Mouse (Mus musculus): ENCODE results near the gene Cds2.
"Not testable (repeated sequence)": the region's sequence is repeated elsewhere in the genome, so short reads cannot be mapped to it uniquely, and the experiment has no call there.

Gene Cds2

DNA sequence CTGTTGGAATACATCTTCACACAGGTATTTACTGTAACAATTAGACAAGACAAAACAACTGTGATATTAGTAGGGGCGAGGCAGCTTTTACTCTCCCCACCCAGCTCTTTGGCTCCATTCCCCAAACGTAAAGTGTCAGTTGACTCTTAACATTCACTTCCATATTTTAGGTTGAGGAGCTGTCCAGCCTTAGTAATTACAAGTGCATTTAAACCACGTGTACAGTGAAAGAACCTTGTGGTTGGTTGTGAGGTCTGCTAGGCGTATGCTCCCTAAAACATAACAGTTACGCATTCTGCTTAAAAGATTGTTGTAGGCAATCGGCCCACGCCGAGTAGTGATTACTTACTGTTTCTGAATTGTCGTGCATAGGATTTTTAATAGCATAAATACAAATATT lies 2.2 kb downstream of the Cds2 start:
- no peak for DNase-seq (ENCODE audit: low read depth, low spot score)

DNA sequence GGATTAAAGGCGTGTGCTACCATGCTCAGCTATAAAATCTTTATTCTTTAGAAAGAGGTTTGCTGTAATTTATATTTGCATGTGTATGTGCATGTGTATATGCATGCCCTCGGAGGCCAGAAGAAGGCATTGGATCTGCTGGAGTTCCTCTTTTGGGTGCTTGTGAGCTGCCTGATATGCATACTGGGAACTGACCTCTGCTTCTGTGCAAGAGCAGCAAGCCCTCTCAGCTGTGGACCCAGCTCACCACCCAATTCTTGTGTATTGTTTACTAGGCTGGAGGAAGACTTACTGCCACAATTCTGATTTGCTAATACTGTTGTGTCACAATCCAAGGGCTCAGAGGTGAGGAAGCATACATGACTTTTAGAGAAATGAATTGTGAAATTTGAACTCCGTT lies 3.1 kb downstream of the Cds2 start:
- no peak for DNase-seq (ENCODE audit: low read depth, low spot score)

DNA sequence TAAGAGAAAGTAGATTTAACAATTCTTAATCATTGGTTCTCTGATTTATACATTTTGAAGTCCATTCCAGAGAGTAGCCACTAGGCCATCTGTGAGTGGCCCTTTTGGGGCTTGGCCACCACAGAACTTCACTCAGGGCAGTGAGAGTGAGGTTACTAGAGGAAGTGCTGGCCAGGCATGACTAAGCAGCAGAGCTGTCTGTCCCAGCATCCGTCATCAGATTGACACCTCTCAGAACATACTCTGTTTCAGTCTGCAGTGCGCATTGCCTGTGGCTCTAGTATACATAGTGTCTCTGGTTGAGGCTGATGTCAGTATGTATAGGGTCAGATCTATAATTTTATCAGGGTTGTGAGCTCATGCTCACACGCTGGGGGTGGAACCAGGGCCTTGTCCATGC lies 6.3 kb downstream of the Cds2 start:
- DNase-seq (ENCODE audit: low read depth, low spot score) = no peak

DNA sequence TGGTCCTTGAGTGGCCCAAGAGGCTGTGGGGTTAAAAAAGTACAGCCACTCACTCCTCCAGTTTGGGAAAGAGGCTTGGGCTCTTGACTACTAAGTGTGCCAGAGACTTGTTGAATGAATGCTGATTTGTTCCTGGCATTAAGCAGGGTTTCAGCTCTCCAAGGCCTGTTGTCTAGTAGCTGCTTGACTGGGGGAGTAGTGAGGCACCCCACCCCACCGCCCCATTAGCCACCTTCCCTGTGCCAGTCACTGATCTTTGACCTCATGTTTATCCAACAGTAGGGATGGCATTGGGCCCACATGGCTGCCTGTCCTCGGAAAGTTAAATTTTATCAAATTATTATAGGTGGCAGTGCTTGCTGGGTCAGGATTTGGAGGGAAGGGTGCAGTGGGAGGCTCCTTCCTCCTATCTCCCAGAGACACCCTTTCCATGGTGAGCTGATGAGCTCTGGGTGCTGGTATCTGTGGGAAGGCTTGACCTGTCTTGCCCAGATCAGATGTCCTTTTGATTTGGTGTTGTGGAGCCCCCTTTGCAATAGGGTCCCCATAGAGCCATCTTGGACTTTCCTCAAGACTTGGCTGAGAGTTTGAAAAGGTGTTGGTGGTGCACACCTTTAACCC lies 7.5 kb downstream of the Cds2 start:
- DNase-seq (ENCODE audit: low read depth, low spot score) = no peak

DNA sequence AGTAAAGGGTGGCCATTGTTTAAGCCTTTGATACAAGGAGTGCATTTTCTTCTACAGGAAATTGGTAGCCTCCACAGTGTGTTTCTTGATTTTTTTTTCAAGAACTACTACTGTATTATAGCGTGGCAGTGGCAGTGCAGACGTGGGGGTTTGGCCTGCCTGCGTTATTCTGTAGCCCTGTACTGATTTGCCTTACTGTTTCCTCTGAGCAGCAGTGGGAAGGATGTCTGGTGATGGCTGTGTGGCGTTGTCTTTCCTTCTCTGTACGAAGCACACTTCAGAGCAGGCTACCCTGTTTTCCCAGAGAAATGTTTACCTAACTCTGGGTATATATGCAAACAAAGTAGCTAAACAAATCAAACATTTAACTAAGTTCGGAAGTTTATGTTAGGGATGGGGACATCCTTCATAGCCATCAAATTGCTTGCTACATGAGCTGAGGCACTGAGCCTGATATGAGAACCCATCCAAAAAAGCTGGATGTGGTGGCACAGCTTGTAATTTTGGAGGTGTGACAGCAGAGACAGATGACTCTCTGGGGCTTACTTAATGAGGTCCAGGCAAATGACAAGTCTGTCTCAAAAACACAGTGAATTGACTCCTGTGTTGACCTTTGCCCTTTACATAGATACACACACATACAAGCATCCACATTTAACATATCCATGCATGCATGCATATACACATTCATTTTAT lies 9.9 kb downstream of the Cds2 start:
- DNase-seq (ENCODE audit: low read depth, low spot score) = no peak

DNA sequence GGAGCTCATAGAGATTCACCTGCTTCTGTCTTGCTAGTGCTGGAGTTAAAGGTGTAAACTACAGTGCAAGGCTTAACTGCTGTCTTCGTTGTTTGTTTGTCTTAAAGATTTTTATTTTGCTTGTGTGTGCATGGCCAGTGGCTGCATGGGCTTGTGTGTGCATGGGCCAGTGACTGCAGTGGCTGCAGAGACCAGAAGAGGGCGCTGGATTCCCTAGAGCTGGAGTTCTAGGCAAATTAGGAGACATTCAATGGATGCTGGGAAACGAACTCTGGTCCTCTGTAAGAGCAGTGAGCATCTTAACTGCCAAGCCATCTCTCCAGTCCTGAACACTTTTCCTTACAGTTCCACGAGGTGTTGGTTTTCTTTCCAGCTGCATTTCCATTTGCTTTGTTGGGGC lies 12.6 kb downstream of the Cds2 start:
- DNase-seq (ENCODE audit: low read depth, low spot score) = no peak

DNA sequence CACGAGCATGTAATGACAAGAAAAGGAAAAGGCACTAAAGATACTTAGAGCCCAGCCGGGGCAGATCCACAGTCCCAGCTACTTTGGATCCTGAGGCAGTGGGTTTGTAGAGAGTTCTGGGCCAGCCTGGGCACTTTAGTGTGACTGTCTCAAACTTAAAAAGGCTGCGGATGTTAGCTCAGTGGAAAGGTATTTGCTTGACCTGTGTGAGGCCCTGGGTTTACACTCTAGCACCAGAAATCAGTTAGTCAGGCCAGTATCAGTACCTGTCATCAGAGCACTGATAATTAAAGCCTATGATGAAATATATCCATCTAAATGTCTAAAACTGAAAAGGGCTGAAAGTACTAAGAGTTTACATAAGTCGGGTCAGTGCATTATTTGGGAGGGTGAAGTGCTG lies 13.3 kb downstream of the Cds2 start:
- DNase-seq (ENCODE audit: low read depth, low spot score) = no peak

DNA sequence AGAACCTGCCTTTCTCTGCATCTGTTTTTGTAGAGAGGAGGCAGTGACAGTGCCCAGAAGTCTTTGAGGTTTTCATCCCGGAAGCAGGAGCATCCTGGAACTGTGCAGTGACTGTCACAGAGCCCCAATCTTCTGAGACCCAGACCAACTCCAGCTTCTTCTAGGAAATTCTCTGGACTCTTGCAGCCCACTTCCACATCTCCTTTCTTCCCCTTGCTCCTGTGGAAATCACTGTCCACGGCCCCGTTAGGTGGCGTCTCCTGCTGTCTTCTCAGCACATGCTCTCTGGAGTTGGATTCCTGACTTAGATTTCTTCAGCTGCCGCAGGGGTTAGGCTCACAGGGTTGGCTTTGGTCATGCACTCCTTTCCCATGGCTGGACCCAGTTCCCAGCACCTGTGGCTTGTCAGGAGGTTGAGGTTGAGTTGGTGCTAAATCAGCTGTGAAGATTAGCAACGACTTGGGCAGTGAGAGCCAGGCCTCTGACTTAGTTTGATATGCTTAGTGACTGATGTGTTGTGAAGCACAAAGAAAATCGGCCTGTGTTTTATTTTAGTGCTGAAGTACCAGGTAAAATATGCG lies 15.4 kb downstream of the Cds2 start:
- no peak for DNase-seq (ENCODE audit: low read depth, low spot score)

DNA sequence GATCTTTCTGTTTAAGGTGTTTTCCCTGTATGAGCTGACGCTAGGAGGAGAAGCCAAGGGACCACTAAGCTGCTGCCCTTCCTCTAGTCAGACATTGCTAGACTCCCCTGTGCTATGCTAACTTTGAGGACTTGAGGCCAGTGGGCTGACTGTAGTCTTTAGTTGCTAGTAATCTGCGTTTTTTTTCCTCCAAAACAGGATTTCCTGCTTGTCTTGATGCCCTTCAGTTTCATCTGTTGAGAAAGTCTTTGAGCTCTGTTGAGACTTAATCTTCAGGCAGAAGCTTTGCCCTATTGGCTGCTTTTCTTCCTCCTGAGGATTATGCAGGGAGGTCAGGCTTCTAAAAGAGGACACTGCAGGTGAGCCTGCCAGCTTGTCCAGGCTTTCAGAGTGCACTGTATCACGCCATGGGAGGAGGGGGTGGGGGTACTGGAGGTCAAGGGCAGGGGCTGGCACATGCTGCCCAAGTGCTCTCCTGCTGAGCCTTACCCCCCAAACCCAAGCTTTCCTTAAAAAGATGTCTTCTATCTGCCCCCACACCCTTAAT lies 16.5 kb downstream of the Cds2 start:
- no peak for DNase-seq (ENCODE audit: low read depth, low spot score)

DNA sequence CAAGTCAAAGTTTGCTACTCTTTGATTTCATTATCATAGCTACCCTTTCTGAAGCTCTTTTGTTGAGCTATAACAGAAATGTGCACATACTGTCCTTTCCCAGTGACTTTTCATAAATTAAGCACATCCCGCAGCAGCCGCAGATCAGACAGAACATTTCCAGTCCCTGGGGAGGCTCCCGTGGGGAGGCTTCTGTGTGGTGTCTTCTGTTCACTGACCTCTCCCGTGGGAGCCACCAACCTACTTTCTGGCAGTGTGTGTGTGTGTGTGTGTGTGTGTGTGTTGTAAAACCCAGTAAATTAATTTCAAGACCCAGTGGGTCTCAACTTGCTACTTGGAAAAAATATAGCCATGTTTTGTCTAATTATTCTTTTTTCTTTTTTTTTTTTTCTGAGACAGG lies 17.0 kb downstream of the Cds2 start:
- no peak for DNase-seq (ENCODE audit: low read depth, low spot score)

DNA sequence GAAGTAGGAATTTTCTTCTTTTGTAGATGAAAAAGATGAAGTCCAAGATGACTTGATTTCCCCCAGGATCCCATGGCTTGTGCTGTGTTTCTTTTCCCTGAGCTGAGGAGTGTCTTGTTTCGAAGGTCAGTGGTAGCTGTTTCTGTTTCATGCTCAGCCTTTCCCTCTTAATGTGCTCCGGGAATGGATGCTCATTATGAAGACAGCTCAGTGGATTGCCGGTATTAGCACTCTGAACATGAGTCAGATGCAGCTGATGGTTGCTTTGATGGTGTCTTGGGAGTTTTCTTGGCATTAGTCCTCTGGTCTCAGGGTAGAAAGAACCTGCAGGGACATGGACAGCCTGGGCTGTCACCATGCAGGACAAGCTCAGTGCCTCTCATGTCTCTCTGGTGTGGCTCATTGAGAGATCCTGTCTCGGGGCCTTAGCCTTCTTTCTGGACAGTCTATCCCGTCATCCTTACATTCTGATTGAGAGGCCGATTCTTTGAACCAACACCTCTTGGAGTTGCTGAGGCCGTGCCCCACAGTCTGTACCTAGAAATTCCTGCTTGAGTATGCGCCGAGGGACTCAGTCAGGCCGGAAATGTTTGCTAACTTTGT lies 17.7 kb downstream of the Cds2 start:
- no peak for DNase-seq (ENCODE audit: low read depth, low spot score)

DNA sequence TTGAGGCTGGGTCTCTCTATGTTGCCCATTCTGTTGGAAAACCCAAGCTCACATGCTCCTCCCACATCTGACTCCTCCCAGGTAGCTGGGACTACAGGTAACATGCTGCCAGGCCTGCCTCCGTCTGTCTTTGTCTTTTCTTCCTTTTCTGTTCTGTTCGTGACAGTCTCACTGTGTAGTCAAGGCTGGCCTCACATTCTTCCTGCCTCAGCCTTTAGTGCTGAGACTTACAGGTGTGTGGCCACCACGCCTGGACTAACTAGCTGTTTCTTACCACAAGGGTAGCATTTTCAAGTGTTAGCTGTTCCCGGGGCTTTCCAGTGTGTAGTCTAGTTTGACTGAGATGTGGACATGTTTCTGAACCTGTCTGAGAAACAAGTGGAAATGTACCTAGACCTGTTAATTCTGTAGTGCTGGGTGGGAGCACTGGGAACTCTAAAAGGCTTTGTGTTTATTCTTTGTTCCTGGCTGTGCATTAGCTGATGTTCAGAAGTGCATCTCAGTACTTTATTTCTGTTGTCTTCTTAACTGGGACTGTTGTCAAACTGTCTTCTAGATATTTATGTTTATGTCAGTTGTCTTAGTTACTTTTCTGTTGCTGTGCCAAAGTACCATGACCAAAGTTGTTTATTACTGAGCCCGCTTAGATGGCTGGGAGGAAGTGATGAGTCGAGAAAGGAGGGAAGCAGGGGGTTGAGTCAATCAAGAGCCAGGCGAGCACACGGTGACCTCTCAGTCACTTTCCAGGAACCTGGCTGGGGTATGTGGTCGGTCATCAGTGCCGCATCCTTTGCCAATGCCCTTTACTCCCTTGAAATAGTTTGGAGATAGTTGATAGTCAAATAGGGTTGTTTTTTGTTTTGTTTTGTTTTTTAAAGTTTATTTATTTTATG lies 18.9 kb downstream of the Cds2 start:
- no peak for DNase-seq (ENCODE audit: low read depth, low spot score)

DNA sequence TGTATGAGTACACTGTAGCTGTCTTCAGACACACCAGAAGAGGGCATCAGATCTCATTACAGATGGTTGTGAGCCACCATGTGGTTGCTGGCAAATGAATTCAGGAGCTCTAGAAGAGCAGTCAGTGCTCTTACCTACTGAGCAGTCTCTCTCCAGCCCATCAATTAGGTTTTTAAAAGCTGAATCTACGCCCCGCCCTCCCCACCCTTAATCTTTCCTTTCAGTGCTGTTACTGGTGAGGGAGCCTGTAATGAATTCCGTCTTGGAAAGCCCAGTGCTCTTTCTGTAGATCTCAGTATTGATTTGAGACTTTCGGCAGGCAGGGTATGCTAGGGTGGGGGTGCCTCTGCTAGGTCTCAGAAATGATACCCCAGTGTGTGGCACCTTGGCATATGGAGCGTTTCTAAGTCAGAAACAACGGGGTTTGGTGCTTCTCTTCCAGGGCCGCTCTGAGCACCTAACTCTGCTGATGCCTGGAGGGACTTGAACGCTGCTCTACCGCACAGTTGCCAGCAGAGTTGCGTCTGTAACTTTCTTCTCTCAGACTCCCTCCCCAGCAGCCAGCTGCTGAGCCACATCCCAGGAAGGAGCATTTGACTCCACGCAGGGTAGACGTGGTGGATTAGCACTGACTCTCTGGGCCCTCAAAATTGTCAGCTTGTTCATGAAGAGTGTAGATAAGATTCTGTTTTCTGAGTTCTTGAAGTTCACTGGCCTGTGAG lies 19.7 kb downstream of the Cds2 start:
- DNase-seq (ENCODE audit: low read depth, low spot score) = no peak

DNA sequence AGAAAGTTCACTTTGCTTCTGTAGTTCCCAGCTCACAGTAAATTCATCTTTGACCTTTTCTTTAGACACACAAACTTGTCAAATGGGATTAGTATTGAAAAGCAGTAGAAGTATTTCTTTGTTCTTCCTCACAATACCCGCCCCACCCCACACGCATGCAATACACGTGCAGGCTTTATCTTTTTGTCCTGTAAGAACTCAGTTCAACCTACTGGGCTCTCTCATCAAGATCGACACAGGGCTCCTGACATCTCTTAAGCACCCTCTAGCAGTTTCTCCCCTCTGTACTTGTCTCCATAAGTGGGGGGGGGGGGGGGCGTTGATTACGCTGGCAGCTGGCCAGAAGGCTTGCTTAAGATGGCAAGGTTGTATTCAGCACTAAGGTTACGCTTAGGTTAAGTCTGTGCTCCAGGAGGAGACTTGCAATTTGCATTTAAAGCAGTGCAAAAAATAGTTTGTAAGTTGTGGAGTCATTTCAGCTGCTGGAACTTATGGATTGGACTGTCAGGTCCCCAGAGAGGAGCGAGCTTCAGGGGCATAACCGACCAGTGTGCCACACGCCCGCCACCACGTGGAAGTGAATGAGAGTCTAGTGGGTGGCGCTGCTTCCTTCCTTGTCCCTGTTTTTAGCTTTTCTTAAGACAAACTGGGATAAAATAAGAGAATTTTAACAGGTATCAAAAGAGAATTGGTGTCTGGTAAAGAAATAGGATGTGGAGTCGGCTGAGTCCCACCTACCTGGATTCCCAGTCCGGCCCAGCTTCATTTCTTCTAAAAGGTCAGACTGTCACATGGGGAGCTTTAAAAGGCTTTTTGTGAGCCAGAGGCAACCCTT lies 20.5 kb downstream of the Cds2 start:
- no peak for DNase-seq (ENCODE audit: low read depth, low spot score)

DNA sequence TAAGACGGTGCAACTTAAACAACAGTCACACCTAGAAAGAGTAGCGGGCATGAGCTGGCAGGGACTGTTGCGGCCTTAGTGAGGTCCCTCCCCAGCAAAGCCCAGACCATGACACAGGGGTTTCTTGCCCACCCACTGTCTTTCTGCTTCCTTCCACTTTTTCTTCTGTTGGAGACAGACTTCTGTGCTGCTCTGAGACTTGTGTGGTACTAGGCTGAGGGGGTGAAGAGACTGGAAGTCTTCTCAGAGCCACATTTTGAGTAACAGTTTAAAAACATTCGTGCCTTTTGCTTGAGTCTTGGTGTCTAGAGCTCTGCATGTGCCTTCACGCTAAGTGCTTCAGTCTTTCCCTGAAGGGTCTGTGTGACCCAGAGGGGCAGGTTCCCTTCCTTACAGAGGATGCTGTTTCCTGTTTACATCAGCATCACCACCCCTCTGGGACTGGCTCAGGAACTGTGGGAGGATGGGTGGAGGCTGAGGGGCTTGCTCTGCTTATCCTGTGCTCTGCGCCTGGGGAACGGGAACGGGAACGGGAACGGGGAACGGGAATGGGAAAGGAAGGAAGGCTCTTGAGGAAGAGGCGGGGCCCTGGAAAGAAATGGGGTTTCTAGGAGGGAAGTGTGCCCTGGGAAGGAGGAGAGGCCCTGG lies 21.7 kb downstream of the Cds2 start:
- DNase-seq (ENCODE audit: low read depth, low spot score) = no peak

DNA sequence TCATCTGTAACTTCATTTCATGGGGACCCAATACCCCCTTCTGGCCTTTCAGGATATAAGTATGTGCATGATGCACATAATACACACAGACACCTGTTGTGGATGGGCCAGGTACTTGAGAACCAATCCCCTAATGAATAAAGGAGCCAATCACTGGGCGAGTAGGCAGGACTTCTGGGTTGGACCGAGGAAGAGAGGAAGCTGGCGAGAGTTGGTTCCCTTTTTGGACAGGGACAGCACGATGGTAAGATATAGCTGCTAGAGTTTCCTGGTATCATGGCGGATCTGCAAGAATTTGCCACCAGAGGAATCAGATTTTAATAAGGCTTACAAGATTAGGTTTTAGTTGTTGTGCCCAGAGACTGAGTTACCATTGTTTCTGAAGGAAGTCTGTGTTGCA lies 22.8 kb downstream of the Cds2 start:
- DNase-seq (ENCODE audit: low read depth, low spot score) = not testable (repeated sequence)

DNA sequence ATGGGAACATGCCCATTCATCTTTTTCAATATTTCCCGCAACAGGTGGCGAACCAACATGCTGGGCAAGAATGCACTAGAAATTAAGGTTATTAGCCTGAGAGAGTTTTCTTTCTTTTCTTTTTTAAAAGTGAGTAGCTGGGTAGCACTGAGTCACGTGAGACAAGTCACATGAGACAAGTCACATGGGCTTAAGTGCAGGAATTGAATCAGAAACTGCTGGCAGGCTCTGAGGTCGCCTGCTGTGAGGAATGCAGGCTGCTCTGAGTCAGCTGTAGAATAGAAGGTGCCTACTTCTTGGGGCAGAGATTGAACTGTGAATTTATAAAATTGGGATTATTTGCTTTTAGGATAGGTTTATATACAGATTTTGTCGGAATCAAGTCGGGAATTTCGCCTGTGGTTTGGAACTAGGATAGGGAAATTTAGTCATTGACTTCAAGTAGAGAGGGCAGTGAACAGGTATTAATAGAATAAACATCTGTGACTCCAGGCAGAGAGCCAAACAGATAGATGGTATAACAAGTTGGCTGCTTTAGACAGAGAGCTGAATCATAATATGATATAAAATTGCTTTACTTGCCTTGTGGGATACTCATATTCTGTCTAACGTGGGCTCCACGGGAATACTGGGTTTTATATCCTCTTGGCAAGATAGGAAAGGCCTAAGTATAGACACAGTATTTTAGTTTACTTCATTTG lies 23.6 kb downstream of the Cds2 start:
- DNase-seq (ENCODE audit: low read depth, low spot score) = no peak

DNA sequence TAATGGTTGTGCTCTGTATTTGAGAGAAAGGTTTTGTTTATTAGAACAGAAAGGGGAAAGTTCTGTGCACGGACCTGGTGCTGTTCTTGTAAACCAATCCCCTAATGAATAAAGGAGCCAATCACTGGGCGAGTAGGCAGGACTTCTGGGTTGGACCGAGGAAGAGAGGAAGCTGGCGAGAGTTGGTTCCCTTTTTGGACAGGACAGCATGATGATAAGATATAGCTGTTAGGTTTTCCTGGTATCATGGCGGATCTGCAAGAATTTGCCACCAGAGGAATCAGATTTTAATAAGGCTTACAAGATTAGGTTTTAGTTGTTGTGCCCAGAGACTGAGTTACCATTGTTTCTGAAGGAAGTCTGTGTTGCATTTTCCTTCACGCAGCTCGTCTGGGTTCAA lies 26.3 kb downstream of the Cds2 start:
- not testable (repeated sequence) for DNase-seq (ENCODE audit: low read depth, low spot score)

DNA sequence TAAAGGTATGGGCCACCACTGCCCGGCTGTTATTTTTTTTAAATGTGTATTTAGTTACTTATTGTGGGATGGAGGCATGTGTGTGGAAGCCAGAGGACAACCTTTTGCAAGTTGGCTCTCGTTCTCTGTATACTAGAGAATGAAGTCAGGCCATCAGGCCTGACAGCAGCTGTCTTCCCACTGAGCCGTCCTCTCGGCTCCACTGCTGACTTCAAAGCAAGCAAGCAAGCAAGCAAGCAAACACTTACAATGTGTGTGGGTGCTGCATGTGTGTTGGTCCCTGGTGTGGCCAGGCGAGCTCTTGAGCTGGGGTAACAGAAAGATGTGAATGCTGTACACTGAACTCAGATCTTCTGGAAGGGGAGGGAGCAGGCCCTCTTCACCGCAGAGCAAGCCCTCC lies 27.9 kb downstream of the Cds2 start:
- no peak for DNase-seq (ENCODE audit: low read depth, low spot score)
